Mouse (Mus musculus): ENCODE results near the gene Fubp1. TPM values are rescaled to one million over a fixed set of nuclear protein-coding genes. Genes with fewer than 3 reads are reported as not detected.

Fubp1 gene
- total RNA-seq, 2 experiments from 2014 or later, result 51.2 to 52.5 TPM

DNA sequence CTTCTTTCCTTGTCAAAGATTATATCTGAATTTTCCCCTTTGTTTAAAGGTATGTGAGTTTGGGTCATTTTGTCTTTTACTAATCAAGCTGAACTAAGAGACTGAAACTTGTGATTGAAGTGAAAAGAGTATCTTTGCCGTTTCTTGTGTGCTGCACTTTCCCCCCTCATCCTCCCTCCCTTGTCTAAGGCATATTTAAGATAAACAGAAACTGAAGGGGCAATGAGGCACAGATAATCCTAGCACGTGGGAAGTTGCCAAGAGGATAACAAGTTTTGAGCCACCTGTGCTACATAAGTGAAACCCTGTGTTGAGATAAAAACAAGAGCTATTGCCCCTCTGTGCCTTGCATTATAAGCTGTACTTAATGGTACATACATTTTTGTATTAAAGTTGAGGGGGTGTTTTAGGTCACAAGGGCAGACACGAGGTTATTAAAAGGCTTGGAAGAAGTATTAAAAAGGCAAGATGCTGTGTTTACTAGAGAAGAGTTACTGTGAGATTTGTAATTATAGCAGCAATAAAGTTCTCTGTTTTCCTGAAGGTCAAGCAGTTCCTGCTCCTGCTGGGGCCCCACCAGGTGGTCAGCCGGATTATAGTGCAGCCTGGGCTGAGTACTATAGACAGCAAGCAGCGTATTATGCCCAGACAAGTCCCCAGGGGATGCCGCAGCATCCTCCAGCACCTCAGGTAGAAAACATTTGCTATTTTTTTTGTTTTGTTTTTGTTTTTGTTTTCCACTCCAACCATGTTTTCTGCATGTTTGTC, 21.3 kb downstream of the Fubp1 start:
- DNase-seq, result no peak

GRCm38 (mm10) chr3:152235238-152235637, 25.0 kb downstream of the Fubp1 start:
- DNase-seq, result no peak

DNA sequence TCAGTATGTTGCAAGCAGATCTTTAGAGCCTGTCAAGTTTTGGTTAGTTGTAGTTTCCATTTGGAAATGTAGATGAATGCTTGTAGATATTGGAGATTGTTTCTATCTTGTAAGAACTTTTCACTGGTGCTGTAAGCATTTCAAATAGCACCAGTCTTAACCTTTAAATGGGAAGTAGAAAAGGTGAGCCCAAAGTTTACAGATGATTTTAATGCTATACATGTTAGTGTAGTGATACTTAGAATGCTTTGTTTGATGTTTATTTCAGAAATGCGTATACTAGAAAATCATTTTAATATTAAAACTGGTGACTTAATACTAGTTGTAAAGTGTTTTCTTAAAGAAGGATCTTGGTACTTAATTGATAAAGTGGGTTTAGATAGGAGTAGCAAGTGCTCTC, 25.6 kb downstream of the Fubp1 start:
- no peak for DNase-seq

DNA sequence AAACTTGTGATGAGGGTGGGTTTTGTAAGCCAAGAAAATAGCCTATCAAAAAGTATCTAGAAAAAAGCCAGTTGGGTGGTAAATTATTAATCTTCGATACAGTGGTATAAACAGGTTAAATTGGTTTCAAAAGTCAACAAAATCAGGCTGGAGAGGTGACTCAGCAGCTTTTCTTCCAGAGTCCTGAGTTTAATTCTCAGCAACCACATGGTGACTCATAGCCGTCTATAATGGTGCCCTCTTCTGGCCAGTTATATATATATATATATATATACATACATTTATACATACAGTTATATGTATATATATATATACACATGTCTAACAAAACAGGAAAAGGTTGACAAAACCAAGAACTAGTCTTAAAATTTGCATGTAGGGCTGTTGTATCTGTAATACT, 28.6 kb downstream of the Fubp1 start:
- DNase-seq, result no peak

DNA sequence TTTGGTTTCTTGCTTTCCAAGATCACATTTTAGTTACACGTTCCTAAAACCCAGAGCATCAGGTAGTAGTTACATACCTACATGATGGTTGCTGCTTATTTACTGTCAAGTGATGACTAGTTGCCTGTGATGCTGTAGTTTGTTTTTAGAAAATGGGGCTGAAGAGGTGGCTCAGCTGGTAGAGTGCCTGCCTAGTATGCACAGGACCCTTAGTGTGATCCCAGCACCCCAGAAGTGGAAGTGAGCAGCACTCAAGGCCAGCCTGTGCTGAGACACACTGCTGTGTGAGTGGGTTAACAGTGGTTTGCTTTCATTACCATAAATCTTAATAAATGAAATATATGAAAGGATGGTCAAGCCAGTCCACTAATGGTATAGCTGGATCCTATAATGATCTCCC, 29.4 kb downstream of the Fubp1 start:
- DNase-seq, result no peak

- no peak for DNase-seq
Observed at GRCm38 (mm10) chr3:152241098-152241497, 30.9 kb downstream of the Fubp1 start.

DNA sequence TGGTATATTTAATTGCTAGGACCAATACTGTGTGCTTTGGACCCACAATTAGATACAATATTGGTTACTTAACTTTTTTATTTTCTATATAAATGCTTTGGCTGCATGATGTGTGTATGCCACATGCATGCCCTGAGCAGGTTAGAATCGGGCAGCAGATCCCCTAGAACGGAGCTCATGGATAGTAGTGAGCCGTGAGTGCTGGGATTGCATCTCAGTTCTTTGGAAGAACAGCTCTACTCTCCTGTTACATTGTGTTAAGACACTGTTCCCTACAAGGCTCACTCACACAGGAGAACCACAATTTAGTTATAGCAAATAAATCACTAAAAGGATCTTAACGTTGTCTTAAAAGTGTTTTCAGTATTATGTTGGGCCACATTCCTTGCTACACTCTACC, 33.1 kb downstream of the Fubp1 start:
- no peak for DNase-seq

- no peak for DNase-seq
Observed at GRCm38 (mm10) chr3:152245273-152245910, 35.2 kb downstream of the Fubp1 start.

DNA sequence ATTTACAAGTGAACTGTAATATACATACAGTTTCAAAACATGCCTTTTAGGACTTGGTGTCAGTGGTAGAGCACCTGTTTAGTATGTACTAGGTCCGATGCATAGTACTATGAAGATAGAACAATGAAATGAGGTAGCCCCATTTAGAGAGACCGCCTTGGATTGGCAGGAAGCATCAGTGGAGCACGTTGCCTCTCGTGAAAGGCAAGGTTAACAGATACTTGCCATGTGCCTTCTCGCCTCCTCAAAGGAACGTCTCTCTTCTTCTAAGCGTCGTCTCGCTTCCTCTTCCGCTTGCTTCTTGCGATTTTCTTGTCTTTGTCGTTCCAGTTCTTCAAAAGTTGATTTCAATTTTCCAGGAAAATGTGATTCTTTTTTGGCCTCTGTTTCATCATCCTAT, 37.5 kb downstream of the Fubp1 start:
- no peak for DNase-seq

DNA sequence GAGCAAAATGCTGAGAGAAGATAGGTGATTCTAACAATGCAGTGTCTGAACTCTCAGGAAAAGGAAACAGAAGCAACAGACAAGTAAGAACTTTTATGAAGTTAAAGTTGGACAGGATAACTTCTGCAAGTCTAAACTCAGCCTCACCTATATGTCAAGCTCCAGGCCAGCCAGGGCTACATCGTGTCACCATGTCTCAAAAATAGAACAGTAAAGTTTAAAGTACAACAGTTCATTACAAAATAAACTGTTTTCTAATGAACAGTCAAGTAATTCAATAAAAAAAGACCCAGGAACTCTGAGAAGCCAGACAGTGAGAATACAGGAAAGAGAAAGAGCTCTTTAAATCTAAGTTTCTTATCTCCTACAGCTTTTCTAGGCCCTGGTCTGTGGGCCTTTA, 40.3 kb downstream of the Fubp1 start:
- DNase-seq, result no peak

- no peak for DNase-seq
Observed at GRCm38 (mm10) chr3:152257528-152257927, 47.3 kb downstream of the Fubp1 start.

DNA sequence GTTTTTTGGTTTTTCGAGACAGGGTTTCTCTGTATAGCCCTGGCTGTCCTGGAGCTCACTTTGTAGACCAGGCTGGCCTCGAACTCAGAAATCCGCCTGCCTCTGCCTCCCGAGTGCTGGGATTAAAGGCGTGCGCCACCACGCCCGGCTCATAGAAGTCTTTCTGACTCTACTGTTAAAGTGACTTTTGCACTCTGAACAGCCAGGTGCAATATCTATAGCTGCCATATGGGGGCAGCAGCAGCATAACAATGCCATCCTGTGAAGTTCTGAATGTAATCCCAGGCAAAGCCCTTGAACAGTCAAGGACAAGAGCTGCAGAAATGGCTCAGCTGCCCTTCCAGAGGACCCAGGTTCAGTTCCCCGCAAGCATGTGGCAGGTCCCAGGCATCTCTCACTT, 49.2 kb downstream of the Fubp1 start:
- DNase-seq, result peak; percentile 76 to 91

GRCm38 (mm10) chr3:152260362-152260761, 50.1 kb downstream of the Fubp1 start:
- DNase-seq, result no peak

DNA sequence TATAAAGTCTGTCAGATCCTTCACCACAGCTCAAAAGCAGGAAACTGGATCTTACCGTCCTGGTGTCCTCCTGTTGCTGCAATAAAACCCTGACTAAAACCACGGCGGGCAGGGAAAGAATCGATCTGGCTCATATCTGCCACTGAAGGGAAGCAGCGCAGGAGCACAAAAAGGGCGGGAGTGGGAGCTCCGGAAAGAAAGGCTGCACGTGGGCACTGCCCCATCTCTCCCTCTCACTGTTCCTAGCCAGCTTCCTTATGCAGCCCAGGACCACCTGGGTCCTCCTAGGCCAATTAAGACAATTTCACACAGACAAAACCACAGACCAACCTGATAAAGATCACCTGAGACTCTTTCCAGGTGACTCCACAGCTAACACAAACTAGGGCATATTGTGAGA, 51.2 kb downstream of the Fubp1 start:
- peak in 1 of 2 experiments; percentile 29 for DNase-seq

GRCm38 (mm10) chr3:152261948-152262347, 51.7 kb downstream of the Fubp1 start:
- DNase-seq, result peak; percentile 74 to 78

DNA sequence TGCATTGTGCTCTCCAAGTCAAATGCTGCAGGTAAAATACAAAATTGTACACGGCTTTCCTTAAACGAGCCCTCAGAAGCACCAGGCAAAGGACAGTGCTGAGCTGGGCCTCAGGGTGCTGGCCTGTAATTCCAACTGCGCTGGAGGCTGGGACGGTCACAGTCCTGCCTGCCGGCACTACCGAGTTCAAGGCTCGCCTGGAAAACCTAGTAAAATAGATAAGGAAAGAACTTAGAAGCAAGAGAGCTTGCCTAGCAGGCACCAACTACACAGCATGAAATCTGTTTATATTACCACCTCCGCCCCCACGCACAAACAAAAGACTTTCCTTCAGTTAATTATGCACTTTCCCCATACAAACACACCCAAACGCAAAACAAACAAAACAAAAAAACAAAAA, 54.2 kb downstream of the Fubp1 start:
- DNase-seq, result peak in 1 of 2 experiments; percentile 33

DNA sequence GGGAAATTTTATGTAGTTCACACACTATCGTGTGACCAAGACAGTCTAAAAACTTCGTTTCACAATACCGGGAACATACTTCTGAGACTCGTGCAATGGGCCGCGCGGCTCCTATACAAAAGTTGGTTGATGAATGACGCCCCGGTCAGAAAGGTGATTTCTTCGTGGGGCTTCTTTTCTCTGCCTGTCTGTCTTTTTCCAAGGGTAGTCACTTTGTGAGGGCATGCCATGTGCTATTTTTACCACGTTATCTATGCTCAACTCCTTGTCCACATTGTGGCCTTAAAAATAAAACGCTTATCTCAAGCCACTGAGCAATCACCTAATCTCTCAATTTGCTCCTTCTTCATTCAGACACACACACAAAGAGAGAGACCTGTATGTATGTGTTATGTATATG, 54.6 kb downstream of the Fubp1 start:
- peak; percentile 54 to 64 for DNase-seq

DNA sequence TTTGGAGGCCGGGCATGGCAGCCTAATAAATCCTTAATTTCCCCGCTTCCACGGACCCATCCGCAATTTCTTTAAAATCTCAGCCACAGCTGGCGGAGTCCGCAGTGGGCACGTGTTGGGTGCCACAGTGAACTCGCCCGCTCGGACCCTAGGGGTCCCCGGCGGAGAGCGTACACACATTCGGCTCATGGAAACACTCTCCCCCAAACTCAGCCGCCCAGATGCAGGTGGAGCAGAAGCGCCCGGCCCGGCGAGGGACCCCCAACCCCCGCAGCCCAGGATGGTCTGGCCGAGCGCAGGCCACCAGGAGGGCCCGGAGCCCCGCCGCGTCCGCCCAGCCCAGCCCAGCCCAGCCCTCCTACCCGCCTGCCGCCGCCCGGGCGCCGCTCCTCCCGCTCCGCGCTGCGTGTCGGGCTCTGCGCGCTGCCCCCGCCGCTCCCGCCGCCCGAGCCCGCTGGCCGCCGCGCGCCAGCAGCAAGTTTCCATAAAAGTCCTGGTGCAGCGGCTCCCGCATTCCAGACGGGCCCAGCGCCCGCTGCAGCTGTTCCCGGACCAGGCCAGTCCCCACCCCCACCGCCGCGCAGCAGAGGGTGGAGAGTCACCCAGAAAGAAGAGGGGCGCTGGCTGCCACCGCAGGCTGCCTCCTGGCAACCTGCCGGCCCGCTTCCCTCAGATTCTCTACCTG, 55.3 kb downstream of the Fubp1 start:
- peak; percentile 87 to 89 for DNase-seq

DNA sequence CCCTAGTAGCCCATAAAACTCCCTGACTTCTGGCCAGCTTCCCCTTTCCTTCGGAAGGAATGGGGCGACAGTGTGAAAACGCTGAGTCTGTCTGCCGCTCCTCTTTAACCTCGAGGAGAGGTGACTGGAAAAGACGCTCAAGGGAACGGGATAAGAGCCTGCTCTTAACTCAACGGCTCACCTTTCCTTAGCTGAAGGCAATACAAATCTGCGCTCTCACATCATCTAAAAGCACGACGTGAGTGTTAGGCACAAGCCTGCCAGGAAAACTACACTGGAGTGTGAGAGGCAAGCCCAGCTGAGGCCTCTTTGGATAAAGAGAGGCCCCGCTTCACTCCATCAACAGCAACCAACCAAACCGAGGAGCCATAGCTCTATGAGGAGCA, 55.8 kb downstream of the Fubp1 start, which contains the start of gene Nexn:
Gene Nexn, minus strand, starts transcription at position 315 of the 386 bp plus-strand sequence.
- DNase-seq, result no peak

DNA sequence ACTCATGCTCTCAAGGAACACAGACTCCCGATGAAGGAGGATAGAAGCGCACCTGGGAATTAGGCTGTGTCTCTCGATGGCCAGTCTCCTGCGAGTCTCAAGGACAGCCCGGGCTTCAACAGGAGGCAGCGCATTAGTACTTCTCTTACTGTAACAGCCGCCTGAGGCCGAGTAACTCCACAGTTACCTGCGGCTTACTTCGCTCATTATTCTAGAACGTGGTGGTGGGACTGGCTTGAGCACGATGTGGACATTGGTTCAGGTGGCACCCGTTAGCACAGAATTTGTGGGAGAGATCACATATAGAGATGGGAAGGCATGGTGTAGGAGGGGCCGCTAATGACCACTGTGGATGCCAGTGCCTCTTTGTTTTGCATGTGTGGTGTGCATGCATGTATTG, 57.9 kb downstream of the Fubp1 start:
- DNase-seq, result no peak

DNA sequence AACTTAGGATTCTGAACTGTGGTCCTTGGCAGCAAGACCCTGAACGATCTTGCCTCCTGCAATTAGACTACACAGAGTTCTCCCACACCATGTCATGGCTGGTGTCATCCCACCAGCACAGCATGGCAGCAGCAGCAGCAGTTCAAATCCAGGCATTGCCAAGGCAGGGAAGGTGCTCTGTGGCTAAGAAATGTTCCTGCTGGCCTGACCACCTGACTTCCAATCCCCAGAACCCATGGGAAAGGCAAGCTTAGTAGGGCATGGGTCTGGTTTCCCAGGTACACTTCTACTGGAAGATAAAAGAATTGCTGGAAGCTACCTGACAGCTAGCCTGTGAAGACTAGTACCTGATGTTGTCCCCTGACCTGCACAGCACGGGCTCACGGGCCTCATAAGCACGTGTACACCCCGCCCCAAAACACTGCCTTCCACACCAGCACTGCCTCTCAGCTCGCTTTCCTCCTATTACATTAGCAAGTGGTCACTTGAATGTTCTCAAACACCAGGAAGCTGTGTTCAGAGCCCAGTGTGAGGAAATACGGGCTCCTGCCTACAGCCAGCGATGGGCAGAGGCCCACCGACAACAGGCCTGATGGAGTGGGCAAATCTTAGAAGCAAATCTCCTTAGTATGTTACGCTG, 61.0 kb downstream of the Fubp1 start:
- no peak for DNase-seq

GRCm38 (mm10) chr3:152271876-152272275, 61.7 kb downstream of the Fubp1 start:
- DNase-seq, result no peak
